Mouse (Mus musculus): Measurements from ENCODE around the gene Nkd1.

Nkd1 gene

GRCm38 (mm10) chr8:88537998-88538975 lies 17.1 kb downstream of the Nkd1 start:
- no peak for DNase-seq (ENCODE audit: low read depth, low spot score)

DNA sequence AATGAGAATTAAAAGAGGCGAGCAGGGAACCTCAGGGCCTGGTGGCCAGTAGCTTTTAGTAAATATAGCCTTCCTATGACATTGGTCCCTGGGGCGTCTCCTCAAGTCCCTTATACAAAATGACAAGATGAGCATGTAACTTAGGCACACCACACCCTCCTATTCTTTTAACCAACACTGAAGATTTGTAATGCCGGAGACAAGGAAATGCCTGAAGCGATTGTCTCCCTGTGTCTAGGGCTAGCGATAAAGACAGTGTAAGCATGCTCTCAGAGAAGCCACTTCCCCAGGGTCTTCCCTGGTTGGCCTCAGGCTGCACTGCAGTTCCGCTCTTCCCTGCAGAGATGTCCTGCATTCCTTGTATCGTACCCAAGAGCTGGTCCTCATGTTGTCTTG lies 17.8 kb downstream of the Nkd1 start:
- no peak for DNase-seq (ENCODE audit: low read depth, low spot score)

DNA sequence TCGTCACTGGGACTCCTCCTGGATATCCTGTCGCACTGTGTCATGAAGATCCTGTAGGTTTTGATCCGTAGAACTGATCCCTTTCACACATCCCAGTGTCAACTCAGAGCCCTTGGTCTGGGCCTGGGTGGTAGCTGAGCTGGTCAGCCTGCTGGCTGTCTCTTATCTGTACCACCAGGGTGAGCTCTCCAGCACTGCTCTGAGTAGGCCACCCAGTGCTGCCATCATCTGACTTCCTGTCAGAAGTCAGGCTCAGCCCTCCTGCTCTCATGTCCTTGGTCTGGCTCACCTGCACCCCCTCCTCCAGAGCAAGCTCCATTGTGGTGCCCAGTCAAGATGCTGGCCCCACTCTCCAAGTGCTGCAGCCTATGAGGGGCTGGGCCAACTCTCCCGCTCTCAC lies 18.8 kb downstream of the Nkd1 start:
- peak; percentile 30 for DNase-seq (ENCODE audit: low read depth, low spot score)

DNA sequence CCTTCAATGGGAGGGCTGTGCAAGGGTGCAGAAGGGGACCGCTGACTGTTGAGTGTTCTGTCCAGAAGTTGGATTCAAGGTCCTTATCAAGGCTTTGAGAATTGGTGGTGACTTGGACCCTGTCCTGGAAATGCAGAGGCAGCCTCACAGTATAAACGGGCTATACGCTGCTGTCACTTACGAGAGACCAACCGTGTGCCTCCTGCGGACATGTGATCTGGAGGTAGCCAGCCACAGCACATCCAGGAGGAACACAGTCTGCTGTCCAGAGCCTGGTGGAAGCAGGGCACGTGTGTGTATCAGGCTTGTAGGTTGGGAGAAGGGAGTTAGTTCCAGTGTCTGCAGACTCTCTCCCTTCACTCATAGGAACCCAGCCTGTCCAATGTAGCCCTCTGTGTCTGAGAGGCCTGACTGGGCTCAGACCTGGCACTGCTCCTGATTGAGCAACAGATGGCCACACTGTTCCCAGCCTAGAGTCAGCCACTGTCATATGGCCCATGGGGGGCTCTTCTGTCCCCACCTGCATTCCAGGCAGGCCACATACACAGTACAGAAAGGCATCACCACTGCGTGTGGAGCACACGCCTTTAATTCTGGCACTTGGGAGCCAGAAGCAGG lies 21.6 kb downstream of the Nkd1 start:
- DNase-seq (ENCODE audit: low read depth, low spot score): no peak

- no peak for DNase-seq (ENCODE audit: low read depth, low spot score)
Measured at GRCm38 (mm10) chr8:88544677-88545076, 23.5 kb downstream of the Nkd1 start.

- no peak for DNase-seq (ENCODE audit: low read depth, low spot score)
Measured at GRCm38 (mm10) chr8:88545441-88545840, 24.3 kb downstream of the Nkd1 start.

DNA sequence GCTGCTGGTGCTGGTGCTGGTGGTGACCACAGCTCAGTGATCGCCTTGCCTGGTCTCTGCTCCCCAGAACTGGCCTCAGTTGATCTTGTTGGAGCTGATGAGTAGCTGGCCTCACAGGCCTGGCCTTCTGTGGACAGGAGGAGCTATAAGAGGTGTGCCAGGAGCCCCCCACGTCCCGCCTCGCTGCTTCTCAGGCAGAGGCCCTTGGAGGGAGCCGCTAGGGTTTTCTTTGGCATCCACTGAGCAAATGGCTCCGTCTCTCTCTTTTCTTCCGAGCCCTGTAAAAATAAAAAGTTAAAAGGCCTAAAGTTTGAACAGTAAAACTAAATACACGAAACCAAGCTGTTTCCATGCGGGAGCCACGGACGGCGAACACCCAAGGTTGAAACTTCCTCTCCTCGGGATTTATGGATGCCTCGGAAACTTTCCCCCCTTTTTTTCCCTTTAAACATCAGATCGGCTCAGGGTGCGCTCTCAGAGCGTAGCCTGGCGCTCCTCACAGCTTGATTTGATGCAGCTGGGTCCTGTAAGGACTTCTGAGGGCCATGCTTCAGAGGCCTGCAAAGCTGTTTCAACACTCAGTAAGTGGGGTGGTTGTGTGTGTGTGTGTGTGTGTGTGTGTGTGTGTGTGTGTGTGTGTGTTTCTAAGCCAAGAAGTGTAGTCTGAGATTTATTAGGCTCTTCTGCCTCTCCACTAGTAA lies 25.0 kb downstream of the Nkd1 start:
- DNase-seq (ENCODE audit: low read depth, low spot score): no peak

DNA sequence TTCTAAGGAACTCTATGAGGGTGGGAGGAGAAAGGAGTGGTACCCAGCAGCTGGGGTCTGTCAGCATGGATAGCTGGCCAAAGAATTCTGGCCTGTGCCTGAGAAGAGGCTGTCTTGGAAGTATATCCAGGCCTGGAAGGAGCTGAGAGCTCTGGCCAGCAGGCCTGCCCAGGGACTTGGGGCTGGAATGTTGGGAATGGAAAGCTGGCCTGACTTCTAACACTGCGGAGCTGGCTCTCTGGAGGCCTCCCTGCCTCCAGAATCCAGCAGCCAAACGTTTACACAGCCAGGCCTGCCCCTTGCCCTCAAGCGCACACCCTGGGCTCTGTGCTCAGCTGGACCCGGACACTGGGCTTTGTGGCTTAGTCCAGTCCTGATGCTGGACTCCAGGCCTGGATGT lies 34.5 kb downstream of the Nkd1 start:
- no peak for DNase-seq (ENCODE audit: low read depth, low spot score)

DNA sequence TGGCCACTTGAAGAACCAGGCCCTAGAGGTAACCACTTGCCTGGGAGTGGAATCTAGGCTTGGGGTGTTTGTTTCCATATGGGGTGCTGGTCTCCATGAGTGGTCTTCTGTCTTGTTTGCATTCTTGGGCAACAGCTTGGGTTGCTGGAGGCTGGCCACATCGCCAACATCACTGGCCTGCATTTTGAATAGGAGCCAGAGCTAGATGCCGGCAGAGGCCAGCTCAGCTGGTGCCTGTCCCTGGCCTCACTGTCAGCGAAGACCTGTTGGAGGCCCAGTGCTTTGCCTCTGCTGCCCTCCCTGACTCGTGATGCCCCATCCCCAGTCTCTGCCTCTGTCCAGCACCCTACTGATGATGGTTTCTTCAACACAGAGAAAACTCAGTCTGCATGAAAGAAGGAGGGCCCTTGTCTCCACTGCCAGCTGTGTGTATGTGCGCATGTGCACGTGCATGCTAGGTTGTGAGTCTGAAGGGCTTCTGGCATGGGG lies 38.9 kb downstream of the Nkd1 start:
- DNase-seq (ENCODE audit: low read depth, low spot score): no peak

- DNase-seq (ENCODE audit: low read depth, low spot score): no peak
Measured at GRCm38 (mm10) chr8:88561402-88561801, 40.2 kb downstream of the Nkd1 start.

DNA sequence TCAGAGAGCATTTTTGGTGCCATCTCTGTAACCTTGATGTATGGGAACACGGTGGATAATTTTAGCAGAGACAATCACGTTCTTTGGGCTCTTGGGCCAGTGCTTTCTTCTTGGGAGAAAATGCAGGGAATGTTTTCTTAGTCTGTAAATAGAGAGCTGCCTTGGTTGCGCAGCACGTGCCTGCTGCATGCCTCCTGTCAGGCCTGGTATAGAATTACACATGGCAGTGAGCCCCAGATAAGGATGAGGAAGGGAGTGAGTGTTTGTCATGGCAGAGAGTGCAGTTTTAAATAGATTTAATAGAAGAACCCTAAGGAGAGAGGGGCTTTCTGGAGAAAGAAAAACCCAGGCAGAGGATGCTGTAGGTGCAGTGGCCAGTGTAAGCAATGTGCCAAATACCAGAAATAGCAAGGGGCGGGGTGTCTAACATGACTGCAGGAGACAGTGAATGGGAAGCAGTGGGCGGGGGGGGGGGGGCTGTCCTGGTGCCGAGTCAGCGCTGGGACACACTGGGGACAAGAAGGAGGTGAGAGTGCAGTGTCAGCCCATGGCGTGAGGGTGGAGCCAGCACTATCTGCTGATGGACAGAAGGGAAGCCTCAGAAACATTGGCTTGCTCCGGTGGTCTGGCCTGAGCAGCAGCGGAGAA lies 43.2 kb downstream of the Nkd1 start:
- no peak for DNase-seq (ENCODE audit: low read depth, low spot score)

- no peak for DNase-seq (ENCODE audit: low read depth, low spot score)
Measured at GRCm38 (mm10) chr8:88566119-88566518, 45.0 kb downstream of the Nkd1 start.

DNA sequence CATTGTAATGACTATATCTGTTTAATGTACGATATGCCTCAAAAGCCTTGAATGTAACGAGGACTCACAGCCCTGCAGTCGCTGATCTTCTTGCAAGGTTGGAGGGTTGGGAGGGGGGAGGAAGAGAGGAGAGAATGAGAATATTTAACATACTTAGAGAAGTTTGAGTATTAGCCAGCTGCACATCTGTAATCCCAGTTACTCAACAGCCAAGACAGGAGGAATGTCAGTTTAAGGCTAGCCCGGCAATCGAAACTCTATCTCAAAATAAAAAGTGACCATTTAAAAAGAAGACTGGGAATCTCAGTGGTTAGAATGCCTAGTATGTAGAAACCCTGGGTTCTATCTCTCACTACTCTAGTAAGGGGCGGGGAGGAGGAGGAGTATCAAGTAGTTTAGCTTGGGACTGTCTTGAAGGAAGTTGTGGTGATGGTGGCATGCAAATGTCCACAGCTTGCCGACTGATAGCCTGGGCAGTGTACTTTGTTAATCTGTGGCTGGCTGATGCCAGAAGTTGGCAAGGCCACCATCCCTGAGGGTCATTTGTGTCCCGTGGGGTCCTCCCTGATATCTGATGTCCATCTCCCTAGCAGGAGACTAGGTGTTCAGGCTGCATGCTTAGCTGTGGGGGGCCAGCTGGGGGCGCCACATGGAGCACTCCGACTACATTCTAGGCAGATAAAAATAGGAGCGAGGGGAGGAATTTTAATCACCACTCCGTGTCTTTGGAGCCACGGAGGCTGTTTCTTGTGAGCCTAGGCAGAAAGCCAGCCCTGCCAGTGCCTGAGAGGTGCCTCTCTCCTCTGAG lies 46.4 kb downstream of the Nkd1 start:
- no peak for DNase-seq (ENCODE audit: low read depth, low spot score)

DNA sequence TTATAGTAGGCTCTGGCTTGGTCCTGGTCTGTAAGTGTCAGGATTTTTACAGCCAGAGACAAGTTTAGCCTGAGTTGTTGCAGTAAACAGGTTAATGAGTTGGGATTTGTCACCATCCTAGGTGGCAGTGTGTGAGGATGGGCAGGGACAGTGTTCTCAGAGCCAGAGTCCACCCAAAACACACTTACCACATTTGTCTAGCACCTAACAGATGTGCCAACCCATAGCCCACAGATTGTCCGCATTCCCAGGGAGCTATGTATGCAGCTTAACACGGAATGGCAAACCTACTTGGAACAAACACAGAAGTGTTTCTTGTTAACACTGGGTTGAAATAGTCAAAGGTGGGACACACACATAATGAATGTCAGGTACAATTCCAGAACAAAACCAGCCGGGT lies 47.1 kb downstream of the Nkd1 start:
- DNase-seq (ENCODE audit: low read depth, low spot score): no peak

DNA sequence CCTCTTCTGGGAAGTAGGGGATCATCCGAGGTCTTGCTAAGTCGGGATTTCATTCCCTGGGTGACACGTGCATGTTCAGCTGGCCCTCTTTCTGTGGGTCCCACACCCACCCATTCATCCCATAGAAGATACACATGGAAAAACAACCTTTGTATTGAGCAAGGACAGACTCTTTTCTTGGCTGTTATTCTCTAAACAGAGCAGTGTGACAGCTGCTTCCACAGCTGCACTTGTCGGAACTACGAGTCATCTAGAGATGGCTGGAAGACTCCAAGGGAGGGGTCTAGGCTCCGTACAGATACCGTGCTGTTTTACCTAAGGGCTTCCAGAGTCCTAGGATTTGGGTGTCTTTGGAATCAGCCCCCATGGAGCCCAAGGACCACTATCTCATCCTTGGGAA lies 48.2 kb downstream of the Nkd1 start:
- no peak for DNase-seq (ENCODE audit: low read depth, low spot score)

DNA sequence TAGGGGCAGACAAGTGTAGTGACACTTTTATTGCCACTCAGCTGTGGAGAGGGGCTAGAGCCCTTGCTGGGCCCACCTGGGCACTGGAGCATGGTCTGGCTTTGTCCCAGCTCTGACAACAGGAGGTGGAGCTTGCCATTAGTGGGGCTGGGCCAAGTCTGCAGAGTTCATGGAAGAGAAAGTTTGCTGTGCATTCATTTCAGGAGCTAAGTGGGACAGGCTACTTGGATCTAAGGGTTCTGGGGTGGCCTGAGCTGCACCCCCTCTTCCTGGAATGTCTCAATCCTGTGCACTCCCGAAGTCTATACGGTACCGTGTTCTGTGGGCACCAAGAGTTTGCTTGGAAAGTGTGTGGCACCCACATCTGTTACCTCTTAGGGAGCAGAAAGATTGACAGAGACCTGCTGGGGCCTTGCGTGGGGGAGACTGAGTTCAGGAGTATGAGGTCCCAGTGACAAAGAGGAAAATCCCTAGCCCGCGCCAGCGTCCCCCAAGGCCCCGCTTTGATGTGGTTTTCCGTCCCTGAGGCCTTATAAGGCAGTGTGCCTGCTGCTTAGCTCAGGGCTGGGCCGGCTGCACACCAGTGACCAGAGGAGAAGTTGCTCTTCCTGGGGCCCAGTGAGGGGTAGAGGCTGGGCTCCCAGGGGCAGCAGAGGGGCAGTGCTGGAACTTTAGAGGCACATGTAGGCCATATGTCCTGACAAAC lies 49.3 kb downstream of the Nkd1 start:
- no peak for DNase-seq (ENCODE audit: low read depth, low spot score)

DNA sequence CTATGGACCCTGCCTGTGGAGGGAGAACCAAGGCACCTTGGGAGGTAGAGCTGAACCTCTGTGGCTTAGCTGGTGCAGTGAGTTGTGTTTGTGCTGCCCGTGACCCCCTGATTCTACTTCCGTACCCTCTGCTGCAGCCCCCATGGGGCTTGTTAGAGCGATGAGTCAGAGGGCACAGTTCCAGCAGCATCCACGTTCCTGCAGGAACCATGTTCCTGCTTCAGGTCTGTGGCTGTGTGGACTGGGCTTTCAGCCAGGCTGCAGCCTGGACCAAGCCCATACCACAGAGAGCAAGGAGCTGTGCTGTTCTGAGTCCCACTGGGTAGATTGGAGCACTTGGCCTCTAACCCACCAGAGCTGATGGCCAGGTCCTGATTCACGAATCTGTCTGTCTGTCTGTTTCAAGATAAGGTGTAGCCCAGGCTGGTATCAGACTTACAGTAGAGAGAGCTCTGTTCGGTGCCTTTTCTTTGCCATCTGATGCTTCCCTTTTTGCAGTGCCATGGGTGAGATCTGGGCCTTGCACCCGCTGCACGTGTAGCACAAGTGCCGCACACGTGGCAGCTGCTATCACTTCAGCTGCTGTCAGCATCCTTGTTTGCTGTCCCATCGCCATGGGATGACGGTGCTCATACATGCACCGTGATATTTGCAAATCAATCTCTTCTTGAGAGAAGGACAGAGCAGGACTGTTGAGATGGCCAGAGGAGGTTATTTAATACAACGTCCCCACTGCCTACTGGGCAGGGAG lies 50.5 kb downstream of the Nkd1 start:
- no peak for DNase-seq (ENCODE audit: low read depth, low spot score)

DNA sequence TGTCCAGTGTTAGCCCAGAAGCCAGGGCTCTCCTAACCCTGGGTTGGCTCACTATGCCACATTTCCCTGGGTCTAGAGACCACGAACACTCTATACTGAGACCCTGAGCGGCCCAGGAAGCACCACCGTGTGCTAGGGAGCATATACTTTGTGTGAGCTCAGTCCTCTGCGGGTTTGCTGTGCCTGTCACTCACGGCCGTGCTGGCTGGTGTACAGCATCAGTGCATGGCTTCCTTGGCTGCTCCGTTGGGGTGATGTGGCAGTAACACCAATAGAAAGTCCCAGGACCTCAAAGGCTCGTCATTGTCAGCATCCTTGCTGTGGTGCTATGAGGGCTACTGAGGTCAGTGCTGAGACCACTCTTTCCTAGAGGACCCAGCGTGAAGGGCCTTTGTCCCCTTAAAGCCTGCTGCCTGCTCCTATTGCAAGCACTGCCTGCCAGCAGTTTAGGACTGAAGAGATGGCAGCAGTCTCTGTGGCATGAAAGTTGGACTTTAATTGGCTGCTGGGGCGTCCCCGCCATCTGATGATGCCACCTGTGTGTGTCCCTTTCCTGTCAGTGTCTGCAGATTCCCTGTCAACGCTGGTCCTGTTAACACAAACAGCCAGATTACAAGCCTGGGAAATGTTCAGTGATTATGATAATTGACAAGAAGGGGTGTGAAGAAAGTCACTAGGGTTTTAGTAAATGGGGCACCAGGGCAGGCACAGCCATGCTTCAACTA lies 51.2 kb downstream of the Nkd1 start:
- DNase-seq (ENCODE audit: low read depth, low spot score): no peak

Data from ES-CJ7 (cell line).